Mouse (Mus musculus) heart, embryonic 14.5 days (tissue): ENCODE data around the gene Rtkn2. TPM values are rescaled to one million over a fixed set of nuclear protein-coding genes. Genes with fewer than 3 reads are reported as not detected.

Experiments
- ATAC-seq: fragments of 200-750 bp; cut with Nextera tagmentation; 2 replicates; pipeline ENCODE4 v1.8.0; 2017; ENCODE audit warnings: low read depth, moderate TSS enrichment; ENCODE audit not compliant: insufficient number of reproducible peaks, insufficient read depth, low FRiP score
- H3K27ac ChIP-seq, 2 experiments: fragments of 200-500 bp in 1 of 2; fragments of 300-500 bp in 1 of 2; sonication (generic) in 1 of 2; replicated peaks in 1 of 2; 2 replicates each; pipeline ENCODE4 v1.5.1; 2012 to 2014; ENCODE audit warnings: low read depth in 2 of 2, low read length in 2 of 2, control low read depth in 1 of 2, mild to moderate bottlenecking in 1 of 2, mixed read lengths in 1 of 2; ENCODE audit not compliant: control insufficient read depth in 1 of 2, insufficient read depth in 1 of 2
- H3K27me3 ChIP-seq: fragments of 300-500 bp; sonication (generic); 2 replicates; pipeline ENCODE4 v1.6.1; 2014; ENCODE audit warnings: mild to moderate bottlenecking, low read length, control low read depth; ENCODE audit not compliant: control insufficient read depth, insufficient read depth
- H3K36me3 ChIP-seq: fragments of 300-500 bp; sonication (generic); 2 replicates; pipeline ENCODE4 v1.6.1; 2014; ENCODE audit warnings: mild to moderate bottlenecking, control low read depth, low read length, mixed read lengths; ENCODE audit not compliant: control insufficient read depth, insufficient read depth
- H3K4me1 ChIP-seq, 2 experiments: fragments of 200-500 bp in 1 of 2; fragments of 300-500 bp in 1 of 2; sonication (generic) in 1 of 2; 2 replicates each; pipeline ENCODE4 v1.6.1; 2012 to 2014; ENCODE audit warnings: low read length in 2 of 2, control low read depth in 1 of 2, mixed read lengths in 1 of 2; ENCODE audit not compliant: control insufficient read depth in 2 of 2, insufficient read depth in 2 of 2
- H3K4me2 ChIP-seq: fragments of 300-500 bp; sonication (generic); 2 replicates; pipeline ENCODE4 v1.6.1; 2014; ENCODE audit warnings: mild to moderate bottlenecking, low read length
- H3K4me3 ChIP-seq, 2 experiments: fragments of 200-500 bp in 1 of 2; fragments of 300-500 bp in 1 of 2; sonication (generic) in 1 of 2; 2 replicates each; pipeline ENCODE4 v1.5.1; 2012 to 2014; ENCODE audit warnings: low read length in 2 of 2, mild to moderate bottlenecking in 2 of 2, control low read depth in 1 of 2, low read depth in 1 of 2, moderate library complexity in 1 of 2; ENCODE audit not compliant: control insufficient read depth in 1 of 2, insufficient read depth in 1 of 2
- H3K9ac ChIP-seq: fragments of 300-500 bp; sonication (generic); 2 replicates; pipeline ENCODE4 v1.6.1; 2014; ENCODE audit warnings: mild to moderate bottlenecking, low read length
- H3K9me3 ChIP-seq: fragments of 300-500 bp; sonication (generic); 2 replicates; pipeline ENCODE4 v1.6.1; 2016; ENCODE audit warnings: low read length, control low read depth; ENCODE audit not compliant: control insufficient read depth
- WGBS: fragments of 180-500 bp; shearing (Covaris S2); extraction: QIAGEN DNeasy Blood & Tissue Kit; methylation state at CpG from one replicate; pipeline ENCODE4 v1.1.7; 2014; 5-methylcytosine and 5-hydroxymethylcytosine counted together
- polyA plus RNA-seq: library from polyadenylated mRNA; unstranded; fragments of >200 nt; fragmentation: Nextera tagmentation; extraction: Ambion mirVana; gene quantifications from 2 replicates; pipeline ENCODE4 v1.2.1, GENCODE M21; 2014

Gene Rtkn2
- polyA plus RNA-seq, 1 experiment from 2014 or later = 7.3 TPM

DNA sequence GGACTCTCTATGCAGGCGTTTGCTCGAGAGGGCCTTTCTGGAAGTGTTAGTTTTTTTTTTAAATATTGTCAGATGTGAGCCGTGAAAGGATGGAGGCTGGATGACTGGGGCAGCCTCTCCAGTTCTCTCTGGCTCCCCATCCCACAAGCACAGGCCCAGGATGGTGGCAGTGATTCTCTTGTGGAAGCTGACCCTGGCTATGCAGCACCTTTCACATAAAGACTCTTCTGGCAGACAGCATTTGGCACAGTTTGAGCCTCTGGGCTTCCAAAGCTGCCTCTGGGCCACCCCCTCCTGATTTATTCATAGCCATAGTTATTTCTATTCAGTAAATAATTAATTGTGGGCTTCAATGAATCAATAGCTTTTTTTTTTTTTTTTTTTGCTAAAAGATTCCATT is 46.3 kb downstream of the Rtkn2 start:
- WGBS = 92% methylated on average over 3 of the region's 3 CpGs
- no peak overlapping the region for H3K4me3 ChIP-seq

GRCm38 (mm10) chr10:68028327-68029080 is 49.1 kb downstream of the Rtkn2 start:
- Histone ChIP-seq H3K4me1 (no peaks in the 10 kb centered on the region), H3K9me3 (no peaks in the 10 kb centered on the region), H3K27ac (no peak overlapping the region), H3K9ac (no peak overlapping the region), H3K4me3 (no peak overlapping the region), H3K4me2 (no peak overlapping the region), H3K36me3 (0 out of 2 replicates have a peak, but pooled peaks cover 4% of the 10 kb centered on the region), H3K27me3 (no peaks in the 10 kb centered on the region)
- WGBS = 74% methylated on average over 12 of the region's 12 CpGs
- no peak for ATAC-seq

More for the DNA sequence above, 46.3 kb downstream of the Rtkn2 start:
- Histone ChIP-seq H3K27ac (no peak overlapping the region), H3K4me2 (no peak overlapping the region), H3K27me3 (no peaks in the 10 kb centered on the region), H3K9ac (no peak overlapping the region), H3K4me1 (no peaks in the 10 kb centered on the region), H3K9me3 (no peaks in the 10 kb centered on the region), H3K36me3 (0 out of 2 replicates have a peak, but pooled peaks cover 4% of the 10 kb centered on the region)
- no peak for ATAC-seq

DNA sequence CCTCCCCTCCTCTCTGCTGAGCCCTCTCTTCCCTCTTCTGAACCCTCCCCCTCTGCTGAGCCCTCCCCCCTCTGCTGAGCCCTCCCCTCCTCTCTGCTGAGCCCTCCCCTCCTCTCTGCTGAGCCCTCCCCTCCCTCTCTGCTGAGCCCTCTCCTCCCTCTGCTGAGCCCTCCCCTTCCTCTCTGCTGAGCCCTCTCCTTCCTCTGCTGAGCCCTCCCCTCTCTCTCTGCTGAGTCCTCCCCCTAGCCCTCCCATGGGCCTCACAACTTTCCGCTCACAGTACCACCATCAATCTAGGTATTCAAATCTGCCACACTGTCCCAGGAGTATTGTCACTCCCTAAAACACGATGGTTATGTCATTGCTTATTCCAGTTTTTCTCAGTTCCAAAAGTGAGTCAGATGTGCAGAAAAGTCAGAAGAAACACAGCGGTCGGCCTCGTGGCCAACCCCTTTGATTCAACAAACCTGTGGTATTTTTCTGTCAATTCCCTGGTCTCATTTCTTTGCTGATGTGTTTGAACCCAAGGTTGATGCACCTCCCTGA is 49.8 kb downstream of the Rtkn2 start:
- H3K9me3 ChIP-seq = no peaks in the 10 kb centered on the region
- no peak overlapping the region for H3K4me3 ChIP-seq
- no peak overlapping the region for H3K4me2 ChIP-seq
- 0 out of 2 replicates have a peak, but pooled peaks cover 4% of the 10 kb centered on the region for H3K36me3 ChIP-seq
- 85% methylated on average over 5 of the region's 5 CpGs for WGBS
- H3K27me3 ChIP-seq = no peaks in the 10 kb centered on the region
- no peaks in the 10 kb centered on the region for H3K4me1 ChIP-seq
- no peak overlapping the region for H3K9ac ChIP-seq
- no peak overlapping the region for H3K27ac ChIP-seq
- ATAC-seq = no peak

DNA sequence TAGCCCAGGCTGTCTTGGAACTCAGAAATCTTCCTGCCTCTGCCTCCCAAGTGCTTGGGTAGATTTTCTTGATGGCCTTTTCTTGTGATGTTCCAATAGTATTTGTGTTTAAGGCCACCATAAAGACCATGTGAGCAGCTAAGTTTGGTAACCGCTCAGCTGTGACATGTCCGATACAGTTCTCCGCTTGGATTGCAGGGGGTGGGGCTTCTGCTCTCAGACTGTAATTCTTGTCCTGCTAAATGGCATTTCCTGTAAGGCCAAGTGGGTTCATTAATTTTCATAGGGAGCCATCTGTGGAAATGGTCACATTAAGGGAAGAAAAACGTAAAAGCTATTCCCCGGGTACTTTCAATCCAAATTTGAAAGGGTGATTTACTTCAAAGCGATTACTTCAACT is 50.7 kb downstream of the Rtkn2 start:
- no peak overlapping the region for H3K9ac ChIP-seq
- no peak overlapping the region for H3K4me2 ChIP-seq
- no peaks in the 10 kb centered on the region for H3K4me1 ChIP-seq
- no peak overlapping the region for H3K4me3 ChIP-seq
- no peaks in the 10 kb centered on the region for H3K27me3 ChIP-seq
- H3K36me3 ChIP-seq = 0 out of 2 replicates have a peak, but pooled peaks cover 4% of the 10 kb centered on the region
- WGBS = 90% methylated on average over 6 of the region's 6 CpGs
- H3K27ac ChIP-seq = no peak overlapping the region
- no peak for ATAC-seq
- no peaks in the 10 kb centered on the region for H3K9me3 ChIP-seq

GRCm38 (mm10) chr10:68035707-68036367 is 56.5 kb downstream of the Rtkn2 start:
- Histone ChIP-seq H3K4me3 (no peak overlapping the region), H3K4me1 (no peaks in the 10 kb centered on the region), H3K27ac (no peak overlapping the region), H3K9me3 (no peaks in the 10 kb centered on the region), H3K27me3 (no peaks in the 10 kb centered on the region), H3K36me3 (peaks cover 12% of the 10 kb centered on the region; the same call in 1 of the 2 replicates), H3K4me2 (no peak overlapping the region), H3K9ac (no peak overlapping the region)
- 93% methylated on average over 20 of the region's 20 CpGs for WGBS
- ATAC-seq = no peak

GRCm38 (mm10) chr10:68036368-68036980 is 57.1 kb downstream of the Rtkn2 start:
- Histone ChIP-seq H3K27ac (no peak overlapping the region), H3K9ac (no peak overlapping the region), H3K4me3 (no peak overlapping the region), H3K4me2 (no peak overlapping the region), H3K4me1 (no peaks in the 10 kb centered on the region), H3K9me3 (no peaks in the 10 kb centered on the region), H3K36me3 (peaks cover 16% of the 10 kb centered on the region; the same call in 1 of the 2 replicates), H3K27me3 (no peaks in the 10 kb centered on the region)
- 92% methylated on average over 17 of the region's 17 CpGs for WGBS
- no peak for ATAC-seq

DNA sequence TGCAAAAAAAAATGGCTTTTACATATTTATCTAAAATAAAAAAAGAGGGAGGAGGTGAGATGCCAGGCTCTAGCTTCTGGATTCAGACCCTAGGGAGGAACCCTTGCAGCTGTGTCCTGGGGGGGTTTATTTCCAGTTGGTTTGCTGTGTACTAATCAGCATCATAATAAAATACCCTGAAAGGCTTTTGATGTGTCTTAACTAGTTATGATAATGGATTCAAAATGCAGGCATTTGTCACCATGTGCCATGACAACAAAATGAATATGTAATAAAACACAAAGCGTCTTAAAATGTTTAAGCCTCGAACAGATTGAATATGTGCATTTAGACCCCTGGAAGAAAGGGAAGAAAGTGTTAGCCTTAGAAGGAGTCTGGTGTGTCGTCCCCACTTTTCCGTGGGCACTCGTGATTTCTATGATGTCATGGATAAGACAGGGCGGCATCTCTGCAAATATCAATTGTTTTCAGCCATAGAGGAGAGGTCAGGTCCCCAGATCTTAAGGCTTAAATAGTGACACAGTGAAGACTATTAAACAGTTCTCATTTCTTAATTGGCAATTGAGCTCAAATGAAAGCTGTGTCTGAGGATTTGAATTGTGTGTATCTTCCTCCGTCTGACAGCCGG is 59.7 kb downstream of the Rtkn2 start:
- no peaks in the 10 kb centered on the region for H3K9me3 ChIP-seq
- peaks cover 24% of the 10 kb centered on the region; the same call in 1 of the 2 replicates for H3K36me3 ChIP-seq
- no peak overlapping the region for H3K27ac ChIP-seq
- no peaks in the 10 kb centered on the region for H3K27me3 ChIP-seq
- H3K4me1 ChIP-seq = no peaks in the 10 kb centered on the region
- 86% methylated on average over 8 of the region's 8 CpGs for WGBS
- ATAC-seq = no peak
- no peak overlapping the region for H3K9ac ChIP-seq
- H3K4me3 ChIP-seq = no peak overlapping the region
- H3K4me2 ChIP-seq = no peak overlapping the region
